ENCODE assay signal across 23 mouse cellular contexts in the genomic region with DNA sequence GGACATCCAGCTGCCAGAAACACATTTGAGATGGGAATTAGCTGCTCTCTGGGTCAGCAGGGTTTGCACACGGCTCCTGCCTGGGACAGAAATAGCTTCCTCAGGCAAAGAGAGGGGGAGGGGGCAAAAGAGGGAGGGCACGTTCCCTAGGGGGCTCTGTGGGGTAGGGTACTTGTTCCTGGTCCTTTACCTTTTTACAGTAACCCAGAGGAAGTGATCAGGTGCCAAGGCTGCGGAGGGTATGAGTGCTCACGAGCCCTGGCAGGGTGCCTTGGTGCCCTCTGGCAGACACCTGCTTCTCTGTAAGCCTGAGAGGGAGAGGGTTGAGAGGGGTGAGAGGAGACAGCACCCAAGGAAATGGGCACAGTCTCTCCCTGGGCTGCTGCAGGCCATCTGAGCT. TPM values are rescaled to one million over a fixed set of nuclear protein-coding genes. Genes with fewer than 3 reads are reported as not detected.
DNase-seq lines count a peak whose midpoint lies in the region; ATAC-seq and TF ChIP-seq lines count a peak whose summit lies in the region.
"Had no signal": no experiment of that assay in that cellular context is flagged by ENCODE, and none has a peak within 500 bp of the region (broad histone marks: within the 10 kb centered on the region; RNA-seq: fewer than 3 reads in every experiment).

No protein-coding gene starts in this region.

- no peaks in the 10 kb centered on the region for H3K27me3 ChIP-seq in heart, adult 2 months (ENCODE audit: control insufficient read depth, insufficient read depth, low read length)
- H3K27me3 ChIP-seq in heart, embryonic 10.5 days (ENCODE audit: insufficient read depth, poor library complexity, severe bottlenecking) = no peaks in the 10 kb centered on the region
- H3K27me3 ChIP-seq in myocyte (ENCODE audit: control insufficient read depth, insufficient read depth, insufficient read length) = no peaks in the 10 kb centered on the region
- H3K27me3 ChIP-seq: hindbrain, embryonic 13.5 days; limb, embryonic 15.5 days; neural tube, embryonic 12.5 days had no signal

- TF ChIP-seq EP300 in heart, adult 2 months (IDR thresholded peaks at IDR 0.05; ENCODE audit: insufficient read depth, low read depth, low read length) = no peak

- no peaks in the 10 kb centered on the region for H3K9me3 ChIP-seq in heart, embryonic 10.5 days
- H3K9me3 ChIP-seq: forebrain, embryonic 12.5 days; hindbrain, embryonic 13.5 days; limb, embryonic 15.5 days; midbrain, embryonic 10.5 days; neural tube, embryonic 12.5 days had no signal

- H3K27ac ChIP-seq in heart, adult 2 months = peak overlapping the region; percentile 71
- peak overlapping the region; percentile 71 for H3K27ac ChIP-seq in heart, embryonic 10.5 days
- H3K27ac ChIP-seq: forebrain, embryonic 12.5 days; hindbrain, embryonic 13.5 days; limb, embryonic 15.5 days; midbrain, embryonic 10.5 days; neural tube, embryonic 12.5 days had no signal

- no peak overlapping the region for H3ac ChIP-seq in myocyte (ENCODE audit: control insufficient read depth, insufficient read length)

- no peak for TF ChIP-seq POLR2A in heart, adult 2 months (IDR thresholded peaks at IDR 0.05; ENCODE audit: insufficient read depth, low read depth, low read length)
- TF ChIP-seq POLR2A in myocyte (IDR thresholded peaks at IDR 0.05; ENCODE audit: insufficient read length, low read depth) = no peak

- intact Hi-C loops in heart, adult 2 months (cut with DNase I) = no loop called here
- intact Hi-C loops in heart, postnatal 25 days (cut with DNase I) = no loop called here

- H3K4me1 ChIP-seq in heart, adult 2 months (ENCODE audit: control insufficient read depth, insufficient read depth, low read length) = peaks cover 5% of the 10 kb centered on the region
- peaks cover 48% of the 10 kb centered on the region for H3K4me1 ChIP-seq in heart, embryonic 10.5 days
- H3K4me1 ChIP-seq: forebrain, embryonic 12.5 days; neural tube, embryonic 12.5 days had no signal

- H3K4me3 ChIP-seq in heart, adult 2 months = no peak overlapping the region
- H3K4me3 ChIP-seq in heart, embryonic 10.5 days = peak overlapping the region; percentile 12; the same call in 1 of the 2 replicates
- H3K4me3 ChIP-seq in myocyte = no peak overlapping the region
- H3K4me3 ChIP-seq: forebrain, embryonic 12.5 days; hindbrain, embryonic 13.5 days; limb, embryonic 15.5 days; midbrain, embryonic 10.5 days; neural tube, embryonic 12.5 days had no signal

- peak overlapping the region; percentile 24 for H3K4me2 ChIP-seq in myocyte (ENCODE audit: low read depth)
- H3K4me2 ChIP-seq: forebrain, embryonic 12.5 days; hindbrain, embryonic 13.5 days; limb, embryonic 15.5 days; neural tube, embryonic 12.5 days had no signal

- no peak for ATAC-seq in cerebellum, adult (ENCODE audit: insufficient number of reproducible peaks, low FRiP score, low TSS enrichment)

- 15% methylated on average over 4 of the region's 4 CpGs for WGBS in heart, adult 2 months
- 46% methylated on average over 4 of the region's 4 CpGs for WGBS in heart, embryonic 10.5 days

- H3K79me2 ChIP-seq in heart, adult 2 months (replicated peaks; ENCODE audit: control insufficient read depth, insufficient read depth, low read length) = no peaks in the 10 kb centered on the region
- H3K79me2 ChIP-seq in myocyte (ENCODE audit: control insufficient read depth, insufficient read depth) = no peaks in the 10 kb centered on the region

- TF ChIP-seq CTCF in heart, adult 2 months (IDR thresholded peaks at IDR 0.05) = no peak

- no peaks in the 10 kb centered on the region for H3K36me3 ChIP-seq in heart, adult 2 months (ENCODE audit: control insufficient read depth, insufficient read depth, low read length)
- H3K36me3 ChIP-seq in heart, embryonic 10.5 days = no peaks in the 10 kb centered on the region
- H3K36me3 ChIP-seq in myocyte (ENCODE audit: control insufficient read depth, insufficient read depth) = no peaks in the 10 kb centered on the region
- H3K36me3 ChIP-seq: forebrain, embryonic 12.5 days; hindbrain, embryonic 13.5 days; limb, embryonic 15.5 days; midbrain, embryonic 10.5 days; neural tube, embryonic 12.5 days had no signal

- H3K9ac ChIP-seq in heart, adult 2 months (ENCODE audit: low read depth, low read length) = no peak overlapping the region
- H3K9ac ChIP-seq: forebrain, embryonic 12.5 days; hindbrain, embryonic 13.5 days; limb, embryonic 15.5 days; neural tube, embryonic 12.5 days had no signal

- DNase-seq in cerebellum, postnatal 10 days = peak; percentile 58 to 61
- DNase-seq in heart, adult 2 months = peak in 1 of 2 experiments; percentile 41
- no peak for DNase-seq in heart, postnatal 25 days (ENCODE audit: low spot score)
- no peak for DNase-seq in heart, embryonic 10.5 days (ENCODE audit: low spot score)
- no peak for DNase-seq in left cerebral cortex, adult 11 months (ENCODE audit: low spot score)
- DNase-seq in MN1 (ENCODE audit: low spot score) = no peak
- DNase-seq: adrenal gland, postnatal 10 days; kidney, postnatal 4 days; lung, adult 18-20 months; lung, postnatal 4 days; right cerebral cortex, postnatal 4 days; thymus, postnatal 4 days had no signal

TF ChIP-seq in myocyte, 11 proteins besides CTCF, POLR2A, EP300 and RAD21:
- TF ChIP-seq MYOD1 (IDR thresholded peaks at IDR 0.05; ENCODE audit: control insufficient read depth in 1 of 3, insufficient read length in 2 of 3, low read depth in 2 of 3) (peak in 1 of 3 experiments; percentile 75), USF1 (IDR thresholded peaks at IDR 0.05; ENCODE audit: low read depth) (no peak), POLR2AphosphoS2 (IDR thresholded peaks at IDR 0.05; ENCODE audit: insufficient read length, low read depth) (no peak), MYOG (IDR thresholded peaks at IDR 0.05; ENCODE audit: control insufficient read depth in 1 of 3, insufficient read depth in 1 of 3, insufficient read length in 2 of 3, low read depth in 2 of 3) (peak in 1 of 3 experiments; percentile 37), SRF (IDR thresholded peaks at IDR 0.05; ENCODE audit: control insufficient read depth, insufficient read length, low read depth) (no peak), TCF3 (IDR thresholded peaks at IDR 0.05; ENCODE audit: insufficient read length, low read depth) (no peak)

RNA-seq across cellular contexts. Expression of a gene that starts 17.9 kb away (rescaled TPM):
- 1 to 10 TPM; 1.7 to 3.0 TPM for total RNA-seq in heart, adult 2 months (2021)
- polyA plus RNA-seq in heart, adult 2 months (2012; rRNA removed) = 3.4 and 10.1 TPM in 2 replicates
- 1 to 10 TPM; 1.3 to 2.8 TPM for total RNA-seq in heart, postnatal 25 days (2021)
- polyA plus RNA-seq in heart, embryonic 10.5 days (2016; fragmentation: Nextera tagmentation; extraction: Ambion mirVana) = 0.39 and 0.87 TPM in 2 replicates
- polyA plus RNA-seq in myocyte (2012; fragmentation: generic; extraction: Trizol) = not detected
- total RNA-seq: left cerebral cortex, postnatal 14 days had no signal

RNA-seq across cellular contexts. Expression of a gene that starts 20.6 kb away (rescaled TPM):
- total RNA-seq in heart, adult 2 months (2021) = 10 to 100 TPM; 22.1 to 22.8 TPM
- 11.9 and 20.7 TPM in 2 replicates for polyA plus RNA-seq in heart, adult 2 months (2012; rRNA removed)
- total RNA-seq in heart, postnatal 25 days (2021) = 1 to 10 TPM; 9.7 to 9.9 TPM
- polyA plus RNA-seq in heart, embryonic 10.5 days (2016; fragmentation: Nextera tagmentation; extraction: Ambion mirVana) = 0.20 and 0.44 TPM in 2 replicates
- 15.3 TPM for polyA plus RNA-seq in myocyte (2012; fragmentation: generic; extraction: Trizol)

RNA-seq across cellular contexts. Expression of a gene that starts 30.8 kb away (rescaled TPM):
- not detected for total RNA-seq in heart, adult 2 months (2021)
- polyA plus RNA-seq in heart, adult 2 months (2012; rRNA removed) = not detected in 2 replicates
- not detected for total RNA-seq in heart, postnatal 25 days (2021)
- polyA plus RNA-seq in heart, embryonic 10.5 days (2016; fragmentation: Nextera tagmentation; extraction: Ambion mirVana) = not detected in 2 replicates
- polyA plus RNA-seq in myocyte (2012; fragmentation: generic; extraction: Trizol) = not detected
- total RNA-seq: adrenal gland, postnatal 10 days; layer of hippocampus, postnatal 10 days; left cerebral cortex, postnatal 14 days had no signal
- polyA plus RNA-seq: forebrain, embryonic 12.5 days; hindbrain, embryonic 13.5 days; intestine, embryonic 14.5 days; kidney, embryonic 14.5 days; limb, embryonic 15.5 days; midbrain, embryonic 10.5 days; neural tube, embryonic 12.5 days had no signal

RNA-seq across cellular contexts. Expression of a gene that starts 32.8 kb away (rescaled TPM):
- under 1 TPM; 0.37 to 0.48 TPM for total RNA-seq in heart, adult 2 months (2021)
- 7.9 and 10.4 TPM in 2 replicates for polyA plus RNA-seq in heart, adult 2 months (2012; rRNA removed)
- under 1 TPM; 0.73 to 0.95 TPM for total RNA-seq in heart, postnatal 25 days (2021)
- 0.11 and 0.21 TPM in 2 replicates for polyA plus RNA-seq in heart, embryonic 10.5 days (2016; fragmentation: Nextera tagmentation; extraction: Ambion mirVana)
- polyA plus RNA-seq in myocyte (2012; fragmentation: generic; extraction: Trizol) = 0.32 TPM
- total RNA-seq: left cerebral cortex, postnatal 14 days had no signal
- polyA plus RNA-seq: forebrain, embryonic 12.5 days; hindbrain, embryonic 13.5 days; neural tube, embryonic 12.5 days had no signal

RNA-seq across cellular contexts. Expression of a gene that starts 55.4 kb away (rescaled TPM):
- 10 to 100 TPM; 22.0 to 22.4 TPM for total RNA-seq in heart, adult 2 months (2021)
- polyA plus RNA-seq in heart, adult 2 months (2012; rRNA removed) = 46.8 and 60.4 TPM in 2 replicates
- 10 to 100 TPM; 26.1 to 32.0 TPM for total RNA-seq in heart, postnatal 25 days (2021)
- 58.8 and 69.1 TPM in 2 replicates for polyA plus RNA-seq in heart, embryonic 10.5 days (2016; fragmentation: Nextera tagmentation; extraction: Ambion mirVana)
- polyA plus RNA-seq in myocyte (2012; fragmentation: generic; extraction: Trizol) = not detected

Comparison
In these comparisons a context has a peak if more than half of its experiments do, and no peak if none do; other contexts are left out.
1. DNase-seq: peak in cerebellum, postnatal 10 days (2 of 2); none in heart, postnatal 25 days (single experiment), heart, embryonic 10.5 days (single experiment), left cerebral cortex, adult 11 months (single experiment) and MN1 (single experiment).